Mouse (Mus musculus) kidney, adult 8-10 months (tissue): ENCODE measurements at regions not wholly inside any gene's neighbourhood (a gene's known extent, or its start where the extent isn't known, plus 50 kb on each side); places are given as distances from the start of the nearest gene placed in this dataset.

Experiments
- DNase-seq, 2 experiments: peaks; one replicate each; pipeline ENCODE4 v3.0.0; 2022

- DNase-seq = peak in 1 of 2 experiments; percentile 4
These were observed 2458.6 kb upstream of the Gm6569 start for GRCm38 (mm10) chr15:71375775-71376174.
